Mouse (Mus musculus): ENCODE results near the gene Trove2.

GRCm38 (mm10) chr1:143773909-143774308 lies 3.0 kb downstream of the Trove2 start:
- TF ChIP-seq CTCF (IDR thresholded peaks at IDR 0.05; ENCODE audit: borderline replicate concordance, insufficient read depth, low read depth, low read length) (no peak), POLR2A (IDR thresholded peaks at IDR 0.05; ENCODE audit: borderline replicate concordance, insufficient read depth, low read length) (no peak)
